Mouse (Mus musculus) large intestine, adult 2 months (tissue): ENCODE results near the gene Numbl. TPM values are rescaled to one million over a fixed set of nuclear protein-coding genes. Genes with fewer than 3 reads are reported as not detected.
A peak's percentile ranks its signal among the peaks of the same experiment; 100 is the strongest.
"Not testable (repeated sequence)": the region's sequence is repeated elsewhere in the genome, so short reads cannot be mapped to it uniquely, and the experiment has no call there.

Source experiments
- DNase-seq: peaks from one replicate; pipeline ENCODE4 v3.0.0-alpha.2; 2012; ENCODE audit warnings: low read depth, low spot score
- WGBS: fragments of 180-500 bp; shearing (Covaris S2); methylation state at CpG from one replicate; pipeline ENCODE4 v1.1.7; 2018; 5-methylcytosine and 5-hydroxymethylcytosine counted together
- polyA plus RNA-seq: library from polyadenylated mRNA; depleted of rRNA; stranded (reverse); fragments of >200 nt; gene quantifications from 2 replicates; pipeline ENCODE4 v1.2.3, GENCODE M21; 2012; rRNA removed

Numbl gene
- 6.4 and 6.6 TPM in 2 replicates for polyA plus RNA-seq

DNA sequence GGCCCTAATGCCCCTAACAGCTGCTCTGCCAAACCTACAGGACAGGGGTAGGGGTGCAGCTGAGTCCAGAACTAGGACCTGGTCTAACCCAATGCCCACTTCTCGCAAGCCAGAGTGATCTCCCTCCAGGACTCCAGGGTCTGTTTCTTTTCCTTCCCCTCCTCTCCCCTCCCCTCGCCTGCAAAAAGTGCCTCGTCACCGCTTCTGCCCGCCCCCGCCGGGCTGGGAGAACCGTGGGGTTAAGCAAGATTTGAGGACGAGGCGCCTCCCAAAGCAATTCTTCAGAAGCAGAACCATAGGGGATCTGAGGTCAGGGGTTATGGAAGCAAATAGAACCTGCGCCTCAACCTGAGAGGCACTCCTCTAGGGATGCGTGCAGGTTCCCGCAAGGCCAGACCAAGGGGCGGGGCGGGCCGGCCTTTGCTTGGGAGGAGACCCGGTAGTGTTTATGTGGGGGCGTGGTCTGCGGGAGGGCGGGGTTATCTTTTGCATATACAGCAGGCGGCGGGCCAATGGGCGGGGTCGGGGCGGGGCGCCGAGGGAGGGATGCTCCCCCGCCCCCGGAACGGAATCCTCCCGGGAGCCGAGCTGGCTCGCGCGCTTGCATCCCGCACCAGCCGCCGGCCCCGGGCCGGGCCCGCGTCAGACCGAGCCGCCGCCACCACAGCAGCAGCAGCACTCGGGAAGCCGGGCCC, at the start of gene Numbl:
Gene Numbl, plus strand, starts transcription at position 229 of the 695 bp plus-strand sequence.
- peak; percentile 71 for DNase-seq
- WGBS: 2% methylated on average over 47 of the region's 47 CpGs

DNA sequence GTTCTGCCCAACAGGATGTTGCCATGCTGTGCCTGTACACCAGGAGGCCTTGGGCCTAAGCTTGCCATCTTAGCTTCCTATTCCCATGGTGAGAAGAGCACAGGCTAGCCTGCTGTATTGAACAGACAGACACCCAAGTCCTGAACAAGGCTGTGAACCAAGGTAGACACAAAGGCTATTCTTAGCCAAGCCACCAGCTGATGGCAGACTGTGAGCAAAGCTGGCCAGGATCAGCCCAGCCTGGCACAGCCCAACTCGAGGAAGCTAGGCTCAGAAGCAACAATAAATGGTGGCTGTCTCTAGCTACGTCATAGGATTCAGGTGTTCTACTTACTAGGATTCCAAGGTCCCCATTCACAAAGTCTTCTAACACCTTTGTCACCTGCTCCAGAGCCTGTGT, 45.6 kb upstream of the Numbl start:
- 80% methylated on average over 2 of the region's 2 CpGs for WGBS

GRCm38 (mm10) chr7:27218586-27218985, 39.6 kb upstream of the Numbl start:
- 79% methylated on average over 7 of the region's 7 CpGs for WGBS
- DNase-seq: no peak

More for the DNA sequence above, 45.6 kb upstream of the Numbl start:
- DNase-seq: no peak

GRCm38 (mm10) chr7:27219937-27220336, 38.3 kb upstream of the Numbl start:
- no peak for DNase-seq
- 90% methylated on average over 11 of the region's 11 CpGs for WGBS

- no peak for DNase-seq
- whole genome bisulfite sequencing: 64% methylated on average over 6 of the region's 6 CpGs
These were observed 36.3 kb upstream of the Numbl start for GRCm38 (mm10) chr7:27221939-27222338.

DNA sequence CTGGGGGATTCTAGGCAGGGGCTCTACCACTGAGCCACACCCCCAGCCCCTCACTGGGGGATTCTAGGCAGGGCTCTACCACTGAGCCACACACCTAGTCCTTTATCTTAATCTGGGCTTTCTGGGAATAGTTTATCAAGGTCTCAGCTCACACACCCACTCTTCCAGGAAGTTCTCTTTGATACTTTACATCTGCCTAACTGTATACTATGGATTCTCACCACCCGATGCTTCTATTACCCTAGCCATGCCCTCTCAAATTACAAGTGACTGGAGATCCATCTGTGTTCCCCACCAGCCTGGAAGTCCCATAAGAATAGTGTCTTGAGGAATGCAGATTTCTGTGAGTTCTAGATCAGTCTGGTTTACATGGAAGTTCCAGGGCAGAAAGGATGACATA, 35.7 kb upstream of the Numbl start:
- 36% methylated on average over 1 of the region's 1 CpGs for WGBS
- DNase-seq: no peak

- 17% methylated on average over 11 of the region's 11 CpGs for WGBS
- peak; percentile 69 for DNase-seq
These were observed 33.2 kb upstream of the Numbl start for GRCm38 (mm10) chr7:27224877-27225575.

- DNase-seq: no peak
- WGBS: 17% methylated on average over 9 of the region's 9 CpGs
These were observed 31.0 kb upstream of the Numbl start for GRCm38 (mm10) chr7:27227276-27227675.

- 1% methylated on average over 10 of the region's 10 CpGs for WGBS
- no peak for DNase-seq
These were observed 30.6 kb upstream of the Numbl start for GRCm38 (mm10) chr7:27227676-27228075.

DNA sequence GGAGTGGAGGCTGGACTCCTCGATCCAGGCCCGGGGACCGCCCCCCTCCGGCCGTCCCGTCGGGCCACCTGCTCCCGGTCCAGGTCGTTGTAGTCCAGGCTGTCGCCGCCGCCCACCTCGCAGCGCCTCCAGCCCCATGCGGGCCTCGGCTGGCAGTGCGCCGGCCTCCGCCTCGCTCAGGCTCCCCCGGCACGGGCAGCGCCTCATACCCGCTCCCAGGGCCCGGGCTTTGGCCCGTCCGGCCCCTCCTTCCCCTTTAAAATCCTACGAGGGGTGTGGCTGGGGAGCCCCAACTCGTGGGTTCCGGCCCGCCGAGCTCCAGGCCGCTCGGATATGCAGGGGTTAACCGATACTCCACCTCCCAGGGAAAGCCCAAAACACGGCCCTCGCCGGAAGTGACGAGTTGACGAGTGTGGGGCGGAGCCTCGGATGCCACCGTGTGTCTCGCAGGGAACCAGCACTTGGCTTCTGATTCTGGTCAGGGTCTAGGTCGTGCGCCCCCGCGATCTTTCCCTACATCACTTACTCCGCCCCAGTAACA, 29.9 kb upstream of the Numbl start, which contains the start of gene Itpkc:
Gene Itpkc, minus strand, starts transcription at position 381 of the 541 bp plus-strand sequence.
- WGBS: under 1% methylated on average over 48 of the region's 49 CpGs
- DNase-seq: peak; percentile 97

DNA sequence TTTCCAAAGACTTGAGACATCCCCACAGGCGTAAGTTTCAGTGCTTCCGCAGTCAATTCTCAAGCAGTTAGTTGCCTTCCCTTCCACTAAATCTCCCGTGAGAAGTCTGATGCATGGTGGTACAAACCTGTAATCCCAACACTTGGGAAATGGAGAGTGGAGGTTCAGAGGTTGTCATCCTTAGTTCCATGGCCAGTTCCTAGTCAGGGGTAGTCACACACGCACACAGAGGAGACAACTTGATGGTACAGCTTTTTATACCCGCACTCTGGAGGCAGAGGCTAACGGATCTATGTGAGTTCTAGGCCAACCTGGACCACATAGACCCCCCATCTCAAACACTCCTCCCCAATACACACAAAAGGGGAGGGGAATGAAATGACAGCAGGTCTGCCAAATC, 29.4 kb upstream of the Numbl start:
- 5% methylated on average over 6 of the region's 6 CpGs for WGBS
- DNase-seq: no peak

DNA sequence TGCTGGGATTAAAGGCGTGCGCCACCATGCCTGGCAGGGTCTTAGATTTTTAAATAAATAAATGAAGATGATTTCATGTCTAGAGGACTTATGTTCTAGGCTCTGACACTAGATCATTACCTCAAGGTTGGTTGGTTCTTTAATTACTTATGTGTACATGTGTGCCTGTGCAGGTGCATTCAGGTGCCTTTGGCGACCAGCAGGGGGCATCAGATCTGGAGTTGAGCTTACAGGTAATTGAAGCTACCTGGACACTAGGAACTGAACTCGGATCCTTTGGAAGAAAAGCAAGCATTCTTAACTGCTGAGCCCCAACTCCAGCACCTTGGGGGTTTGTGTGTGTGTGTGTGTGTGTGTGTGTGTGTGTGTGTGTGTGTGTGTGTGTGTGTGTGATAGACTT, 27.5 kb upstream of the Numbl start:
- DNase-seq: no peak
- 74% methylated on average over 4 of the region's 4 CpGs for WGBS

DNA sequence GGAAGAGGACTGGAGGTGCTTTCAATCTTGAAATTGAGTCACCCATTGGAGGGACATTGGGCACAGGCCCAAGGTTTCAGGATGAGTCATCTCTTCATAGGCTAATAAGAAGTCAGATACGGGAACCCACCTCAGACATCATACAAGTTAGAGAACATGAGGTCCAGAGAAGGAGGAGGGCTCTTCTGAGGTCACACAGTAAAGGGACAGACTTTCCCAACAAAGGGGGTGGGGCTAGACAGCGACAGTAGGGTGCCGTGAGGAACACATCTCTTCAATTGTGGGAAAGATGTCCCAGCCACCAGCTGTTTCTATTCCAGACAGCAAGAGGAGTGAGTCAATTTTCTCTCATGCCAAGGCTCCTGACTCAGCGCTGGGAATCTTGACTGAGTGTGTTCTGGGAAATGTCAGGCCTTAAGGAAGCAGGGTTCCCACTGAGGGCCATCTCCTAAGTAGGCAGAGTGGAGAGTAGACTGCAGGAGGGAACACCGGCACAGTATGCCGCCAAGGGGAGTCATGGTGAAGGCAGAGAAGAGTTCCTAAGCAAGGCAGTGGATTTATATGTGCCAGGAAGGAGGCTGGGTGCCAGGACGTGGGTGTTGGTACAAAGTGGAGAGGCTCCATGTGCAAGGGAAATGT, 26.4 kb upstream of the Numbl start:
- no peak for DNase-seq
- WGBS: 41% methylated on average over 7 of the region's 7 CpGs

GRCm38 (mm10) chr7:27232781-27233281, 25.4 kb upstream of the Numbl start, which contains the start of gene Coq8b:
Coq8b (plus strand) TSS chr7:27233023.
- WGBS: under 1% methylated on average over 25 of the region's 25 CpGs
- peak; percentile 96 for DNase-seq

- DNase-seq: no peak
- 6% methylated on average over 6 of the region's 6 CpGs for WGBS
These were observed 24.9 kb upstream of the Numbl start for GRCm38 (mm10) chr7:27233300-27233699.

DNA sequence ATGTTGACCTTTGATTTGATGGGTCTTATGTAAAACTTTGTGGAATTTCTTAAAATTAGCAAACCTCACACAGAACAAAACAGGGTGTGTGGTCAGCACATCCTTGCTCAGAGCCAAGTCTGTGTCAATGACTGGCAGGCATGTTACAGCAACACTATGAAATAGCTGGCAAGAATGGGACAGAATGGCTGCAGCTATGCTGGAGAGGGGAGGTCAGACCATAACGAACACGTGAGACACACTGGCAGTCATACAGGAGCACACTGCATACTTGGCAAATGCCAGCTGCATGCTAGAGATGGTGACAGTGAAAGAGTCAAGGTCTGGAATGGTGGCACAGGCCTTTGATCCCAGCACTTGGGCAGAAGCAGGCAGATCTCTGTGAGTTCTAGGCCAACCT, 22.5 kb upstream of the Numbl start:
- DNase-seq: no peak
- 95% methylated on average over 2 of the region's 2 CpGs for WGBS

DNA sequence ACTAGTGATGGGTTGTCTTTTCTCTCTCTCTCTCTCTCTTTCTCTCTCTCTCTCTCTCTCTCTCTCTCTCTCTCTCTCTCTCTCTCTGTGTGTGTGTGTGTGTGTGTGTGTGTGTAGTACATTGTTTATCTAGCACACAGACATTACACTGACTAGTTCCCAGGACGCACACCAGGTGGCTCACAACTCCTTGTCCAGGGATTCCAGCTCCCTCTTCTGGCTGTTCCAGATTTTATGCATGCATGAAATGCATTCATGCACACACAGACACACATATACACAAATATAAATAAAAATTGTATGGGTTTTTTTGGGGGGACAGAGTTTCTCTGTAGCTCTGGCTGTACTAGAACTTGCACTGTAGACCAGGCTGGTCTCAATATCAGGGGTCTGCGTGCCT, 20.7 kb upstream of the Numbl start:
- DNase-seq: no peak

DNA sequence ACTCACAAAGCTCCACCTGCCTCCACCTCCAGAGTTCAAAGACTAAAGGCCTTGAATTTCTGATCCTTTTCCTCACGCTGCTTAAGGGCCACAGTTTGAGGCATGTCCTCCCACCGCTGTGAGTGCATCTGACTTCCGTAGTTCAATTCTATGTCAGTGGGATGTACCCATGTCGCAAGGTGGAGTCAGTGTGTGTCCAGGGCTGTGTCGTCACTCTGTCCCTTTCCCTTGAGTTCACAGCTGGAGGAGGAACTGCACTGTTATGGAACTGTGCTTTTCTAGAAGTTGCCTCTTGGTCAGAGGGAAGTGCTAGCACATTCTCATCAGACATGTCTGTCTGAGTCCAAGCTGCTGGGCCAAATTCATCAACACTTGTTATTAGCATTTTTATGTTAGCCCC, 19.7 kb upstream of the Numbl start:
- DNase-seq: no peak
- WGBS: 92% methylated on average over 5 of the region's 5 CpGs

More for the DNA sequence above, 20.7 kb upstream of the Numbl start:
- WGBS: 79% methylated on average over 2 of the region's 2 CpGs

DNA sequence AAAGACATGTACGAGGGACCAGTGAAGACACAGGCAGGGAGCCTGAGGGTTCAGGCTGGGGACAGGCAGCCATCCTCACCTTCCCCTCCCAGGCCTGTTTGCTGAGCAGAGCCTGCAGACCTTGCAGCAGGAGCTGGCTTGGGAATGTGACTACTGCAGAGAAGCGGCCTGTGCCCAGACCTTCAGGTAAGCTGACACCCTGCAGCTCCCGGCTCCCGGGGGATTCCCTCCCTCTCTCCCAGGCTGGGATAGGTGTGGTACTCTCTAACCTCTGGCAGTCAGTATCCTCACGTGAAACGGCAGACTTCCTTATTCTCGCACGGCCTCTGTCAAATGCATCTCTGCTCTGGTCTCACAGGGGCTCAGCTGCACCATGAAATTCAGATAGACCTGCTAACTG, 15.0 kb upstream of the Numbl start:
- WGBS: 59% methylated on average over 8 of the region's 8 CpGs
- no peak for DNase-seq

DNA sequence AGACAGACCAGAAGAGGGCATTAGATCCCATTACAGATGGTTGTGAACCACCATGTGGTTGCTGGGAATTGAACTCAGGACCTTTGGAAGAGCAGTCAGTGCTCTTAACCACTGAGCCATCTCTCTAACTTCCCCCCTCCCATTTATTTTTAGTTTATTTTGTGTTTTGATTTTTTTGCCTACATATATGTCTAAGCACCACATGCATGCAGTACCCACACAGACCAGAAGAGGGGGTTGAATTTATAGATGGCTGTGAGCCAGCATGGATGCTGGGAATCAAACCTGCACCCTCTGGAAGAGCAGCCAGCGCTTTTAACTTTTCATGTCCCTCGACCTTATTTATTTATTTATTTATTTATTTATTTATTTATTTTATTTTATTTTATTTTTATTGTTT, 14.1 kb upstream of the Numbl start:
- 84% methylated on average over 2 of the region's 2 CpGs for WGBS
- DNase-seq: not testable (repeated sequence)
